Mouse (Mus musculus) kidney, embryonic 14.5 days (tissue): ENCODE measurements around the gene Eif2b4. TPM values are rescaled to one million over a fixed set of nuclear protein-coding genes. Genes with fewer than 3 reads are reported as not detected.

Experiments
- ATAC-seq: fragments of 200-750 bp; cut with Nextera tagmentation; 2 replicates; pipeline ENCODE4 v1.8.0; 2017; ENCODE audit warnings: moderate number of reproducible peaks, mild to moderate bottlenecking, moderate TSS enrichment, moderate library complexity; ENCODE audit not compliant: low FRiP score, low TSS enrichment
- H3K27ac ChIP-seq: fragments of 300-500 bp; sonication (generic); 2 replicates; pipeline ENCODE4 v1.5.1; 2014; ENCODE audit warnings: low read depth, mild to moderate bottlenecking, low read length, moderate library complexity, mixed read lengths
- H3K27me3 ChIP-seq: fragments of 300-500 bp; sonication (generic); 2 replicates; pipeline ENCODE4 v1.6.1; 2014; ENCODE audit warnings: mild to moderate bottlenecking, low read length; ENCODE audit not compliant: control insufficient read depth, insufficient read depth
- H3K36me3 ChIP-seq: fragments of 300-500 bp; sonication (generic); 2 replicates; pipeline ENCODE4 v1.6.1; 2014; ENCODE audit warnings: low read length, mixed read lengths; ENCODE audit not compliant: control insufficient read depth, insufficient read depth
- H3K4me1 ChIP-seq: fragments of 300-500 bp; sonication (generic); 2 replicates; pipeline ENCODE4 v1.6.1; 2014; ENCODE audit warnings: low read length, mixed read lengths; ENCODE audit not compliant: control insufficient read depth, insufficient read depth
- H3K4me2 ChIP-seq: fragments of 300-500 bp; sonication (generic); replicated peaks from 2 replicates; pipeline ENCODE4 v1.6.1; 2014; ENCODE audit warnings: low read depth, mild to moderate bottlenecking, low read length
- H3K4me3 ChIP-seq: fragments of 300-500 bp; sonication (generic); 2 replicates; pipeline ENCODE4 v1.5.1; 2014; ENCODE audit warnings: mild to moderate bottlenecking, low read length
- H3K9ac ChIP-seq: fragments of 300-500 bp; sonication (generic); 2 replicates; pipeline ENCODE4 v1.6.1; 2014; ENCODE audit warnings: low read depth, mild to moderate bottlenecking, low read length, moderate library complexity
- H3K9me3 ChIP-seq: fragments of 300-500 bp; sonication (generic); 2 replicates; pipeline ENCODE4 v1.6.1; 2016; ENCODE audit warnings: low read length; ENCODE audit not compliant: control insufficient read depth
- WGBS: fragments of 180-500 bp; shearing (Covaris S2); extraction: QIAGEN DNeasy Blood & Tissue Kit; methylation state at CpG from one replicate; pipeline ENCODE4 v1.1.7; 2014; 5-methylcytosine and 5-hydroxymethylcytosine counted together
- polyA plus RNA-seq: library from polyadenylated mRNA; unstranded; fragments of >200 nt; fragmentation: Nextera tagmentation; extraction: Ambion mirVana; gene quantifications from 2 replicates; pipeline ENCODE4 v1.2.1, GENCODE M21; 2014

The Eif2b4 gene
- polyA plus RNA-seq, 1 experiment from 2014 or later, result 67.3 TPM

GRCm38 (mm10) chr5:31195671-31196070 lies 2.4 kb upstream of the Eif2b4 start:
- Histone ChIP-seq H3K4me2 (no peak overlapping the region), H3K36me3 (peaks cover 68% of the 10 kb centered on the region), H3K27ac (no peak overlapping the region), H3K9me3 (peaks cover 6% of the 10 kb centered on the region), H3K9ac (no peak overlapping the region), H3K27me3 (no peaks in the 10 kb centered on the region), H3K4me3 (no peak overlapping the region), H3K4me1 (peaks cover 19% of the 10 kb centered on the region)
- WGBS, result 96% methylated on average over 4 of the region's 4 CpGs
- ATAC-seq, result no peak

- H3K4me2 ChIP-seq, result peak overlapping the region; percentile 90
- H3K27ac ChIP-seq, result no peak overlapping the region
- peaks cover 68% of the 10 kb centered on the region for H3K36me3 ChIP-seq
- no peaks in the 10 kb centered on the region for H3K27me3 ChIP-seq
- peak overlapping the region; percentile 72 for H3K4me3 ChIP-seq
- H3K9ac ChIP-seq, result no peak overlapping the region; the same call in 1 of the 2 replicates
- peaks cover 14% of the 10 kb centered on the region for H3K4me1 ChIP-seq
- 92% methylated on average over 16 of the region's 16 CpGs for WGBS
- no peak for ATAC-seq
- H3K9me3 ChIP-seq, result no peaks in the 10 kb centered on the region
Measured at GRCm38 (mm10) chr5:31194486-31195485, 1.6 kb upstream of the Eif2b4 start.

GRCm38 (mm10) chr5:31193631-31194281 lies 526 bp upstream of the Eif2b4 start:
- Histone ChIP-seq H3K27ac (peak overlapping the region; percentile 72), H3K9ac (peak overlapping the region; percentile 80), H3K4me3 (peak overlapping the region; percentile 72), H3K27me3 (no peaks in the 10 kb centered on the region), H3K9me3 (no peaks in the 10 kb centered on the region), H3K36me3 (peaks cover 65% of the 10 kb centered on the region), H3K4me2 (peak overlapping the region; percentile 90), H3K4me1 (peaks cover 14% of the 10 kb centered on the region)
- ATAC-seq, result no peak; the same call in none of the 2 replicates
- 12% methylated on average over 25 of the region's 25 CpGs for WGBS

- Histone ChIP-seq H3K27me3 (no peaks in the 10 kb centered on the region), H3K36me3 (peaks cover 65% of the 10 kb centered on the region), H3K4me1 (peaks cover 14% of the 10 kb centered on the region), H3K4me3 (peak overlapping the region; percentile 72), H3K4me2 (peak overlapping the region; percentile 63), H3K9ac (peak overlapping the region; percentile 80), H3K27ac (peak overlapping the region; percentile 43), H3K9me3 (no peaks in the 10 kb centered on the region)
- ATAC-seq, result no peak; the same call in 1 of the 2 replicates
- WGBS, result 11% methylated on average over 42 of the region's 42 CpGs
Measured at GRCm38 (mm10) chr5:31192045-31192938, 938 bp downstream of the Eif2b4 start.

DNA sequence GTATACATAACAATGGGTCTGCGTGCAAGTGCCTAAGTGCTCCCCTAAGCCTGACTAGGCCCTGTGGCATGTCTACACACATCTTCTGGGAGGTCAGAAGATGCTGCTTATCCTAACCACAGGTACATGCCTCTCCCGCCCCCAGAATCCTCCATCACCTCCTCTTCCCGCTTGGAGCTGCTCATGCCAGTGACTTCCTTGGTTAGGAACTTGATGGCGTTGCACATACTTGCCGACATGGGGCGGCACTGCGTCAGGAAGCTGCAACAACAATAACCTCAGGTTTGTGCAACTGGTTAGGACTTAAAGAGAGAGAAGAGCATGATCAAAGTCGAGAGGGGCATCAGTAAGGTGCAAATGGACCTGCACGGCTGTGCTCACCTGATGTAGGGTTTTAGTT lies 3.0 kb downstream of the Eif2b4 start:
- H3K27me3 ChIP-seq, result no peaks in the 10 kb centered on the region
- H3K4me2 ChIP-seq, result no peak overlapping the region
- H3K9ac ChIP-seq, result no peak overlapping the region
- H3K4me3 ChIP-seq, result no peak overlapping the region
- no peaks in the 10 kb centered on the region for H3K9me3 ChIP-seq
- H3K4me1 ChIP-seq, result peaks cover 14% of the 10 kb centered on the region
- ATAC-seq, result no peak
- WGBS, result 90% methylated on average over 9 of the region's 9 CpGs
- peaks cover 49% of the 10 kb centered on the region for H3K36me3 ChIP-seq
- H3K27ac ChIP-seq, result no peak overlapping the region

GRCm38 (mm10) chr5:31188223-31188840 lies 4.9 kb downstream of the Eif2b4 start:
- no peak for ATAC-seq
- Histone ChIP-seq H3K4me1 (peaks cover 4% of the 10 kb centered on the region; the same call in 1 of the 2 replicates), H3K9ac (no peak overlapping the region), H3K4me2 (no peak overlapping the region), H3K27me3 (no peaks in the 10 kb centered on the region), H3K36me3 (peaks cover 41% of the 10 kb centered on the region), H3K9me3 (no peaks in the 10 kb centered on the region), H3K4me3 (no peak overlapping the region), H3K27ac (no peak overlapping the region)
- WGBS, result 75% methylated on average over 4 of the region's 4 CpGs

- 68% methylated on average over 4 of the region's 4 CpGs for WGBS
- peaks cover 3% of the 10 kb centered on the region; the same call in 1 of the 2 replicates for H3K4me1 ChIP-seq
- no peak overlapping the region for H3K4me3 ChIP-seq
- no peak overlapping the region for H3K4me2 ChIP-seq
- H3K27ac ChIP-seq, result no peak overlapping the region
- no peaks in the 10 kb centered on the region for H3K9me3 ChIP-seq
- no peak overlapping the region for H3K9ac ChIP-seq
- H3K27me3 ChIP-seq, result no peaks in the 10 kb centered on the region
- peaks cover 19% of the 10 kb centered on the region for H3K36me3 ChIP-seq
- no peak for ATAC-seq
Measured at GRCm38 (mm10) chr5:31183678-31184077, 9.6 kb downstream of the Eif2b4 start.

DNA sequence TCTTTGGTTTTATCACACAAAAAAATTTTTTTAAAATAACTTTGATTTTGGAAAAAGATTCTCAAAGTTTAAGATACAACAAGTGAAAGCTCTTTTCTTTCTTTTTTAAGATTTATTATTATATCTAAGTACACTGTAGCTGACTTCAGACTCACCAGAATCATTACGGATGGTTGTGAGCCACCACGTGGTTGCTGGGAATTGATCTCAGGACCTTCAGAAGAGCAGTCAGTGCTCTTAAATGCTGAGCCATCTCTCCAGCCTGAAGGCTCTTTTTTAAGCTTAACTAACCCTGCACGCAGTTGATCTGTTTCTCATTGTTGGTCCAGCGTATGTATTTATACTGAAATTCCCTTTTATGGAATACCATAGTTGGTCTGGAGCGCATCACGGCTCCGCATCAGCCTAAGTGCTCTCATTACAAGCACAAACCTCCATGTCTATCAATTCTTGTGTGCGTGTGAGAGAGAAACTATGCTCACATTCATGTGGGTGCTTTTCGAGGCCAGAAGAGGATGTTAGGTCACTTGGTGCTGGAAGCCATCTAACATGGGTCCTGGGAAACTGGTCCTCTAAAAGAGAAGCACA lies 12.0 kb downstream of the Eif2b4 start:
- peaks cover 4% of the 10 kb centered on the region; the same call in 1 of the 2 replicates for H3K4me1 ChIP-seq
- 92% methylated on average over 9 of the region's 9 CpGs for WGBS
- H3K4me3 ChIP-seq, result no peak overlapping the region
- H3K9me3 ChIP-seq, result no peaks in the 10 kb centered on the region
- no peaks in the 10 kb centered on the region for H3K36me3 ChIP-seq
- no peak overlapping the region for H3K9ac ChIP-seq
- no peak overlapping the region for H3K27ac ChIP-seq
- no peak overlapping the region; the same call in 1 of the 2 replicates for H3K4me2 ChIP-seq
- no peaks in the 10 kb centered on the region for H3K27me3 ChIP-seq
- no peak for ATAC-seq
